Mouse (Mus musculus) megakaryocyte progenitor cell, adult 5-6 weeks (primary cell): ENCODE data around the gene Naaladl2. TPM values are rescaled to one million over a fixed set of nuclear protein-coding genes. Genes with fewer than 3 reads are reported as not detected.
"Not testable (repeated sequence)": the region's sequence is repeated elsewhere in the genome, so short reads cannot be mapped to it uniquely, and the experiment has no call there.

ENCODE experiments used
- ATAC-seq: replicated peaks from 2 replicates; pipeline ENCODE4 v1.8.0; 2016; ENCODE audit warnings: mild to moderate bottlenecking, moderate TSS enrichment, inconsistent platforms; ENCODE audit not compliant: poor library complexity
- total RNA-seq, 2 experiments: library from RNA; stranded (forward) in 1 of 2; stranded (reverse) in 1 of 2; fragments of 157-497, 149-512 nt in 1 of 2; fragments of 200-1000 nt in 1 of 2; gene quantifications; 2 replicates each; pipeline versions ENCODE4 v1.2.3 to v1.2.4; 2015 to 2017

The Naaladl2 gene
- total RNA-seq (2015) (not detected in 2 replicates), total RNA-seq (2017) (not detected in 2 replicates)

- ATAC-seq: peak; percentile 54
These were observed at the start of gene Naaladl2 for GRCm38 (mm10) chr3:25143555-25144311. Naaladl2 (minus strand) TSS chr3:25144261.

DNA sequence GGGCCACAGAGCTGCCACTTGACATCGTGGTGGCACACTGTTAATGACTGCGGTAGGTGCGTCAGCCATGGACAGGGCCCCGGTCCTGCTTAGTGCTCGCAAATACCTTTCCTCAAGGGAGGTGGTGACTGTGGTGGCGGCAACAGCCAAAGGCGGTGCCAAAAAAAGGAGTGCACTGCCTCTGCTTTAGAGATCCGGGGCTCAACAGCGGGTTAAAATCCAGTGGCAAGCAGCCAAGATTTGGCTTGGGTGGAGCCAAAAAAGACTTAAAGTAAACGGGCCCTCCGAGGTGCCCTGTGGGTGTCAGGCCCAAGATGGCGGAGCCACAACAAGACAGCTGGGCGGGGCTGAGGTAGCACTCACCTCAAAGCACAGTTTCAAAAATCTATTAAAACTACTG is 7.7 kb upstream of the Naaladl2 start:
- ATAC-seq: no peak

DNA sequence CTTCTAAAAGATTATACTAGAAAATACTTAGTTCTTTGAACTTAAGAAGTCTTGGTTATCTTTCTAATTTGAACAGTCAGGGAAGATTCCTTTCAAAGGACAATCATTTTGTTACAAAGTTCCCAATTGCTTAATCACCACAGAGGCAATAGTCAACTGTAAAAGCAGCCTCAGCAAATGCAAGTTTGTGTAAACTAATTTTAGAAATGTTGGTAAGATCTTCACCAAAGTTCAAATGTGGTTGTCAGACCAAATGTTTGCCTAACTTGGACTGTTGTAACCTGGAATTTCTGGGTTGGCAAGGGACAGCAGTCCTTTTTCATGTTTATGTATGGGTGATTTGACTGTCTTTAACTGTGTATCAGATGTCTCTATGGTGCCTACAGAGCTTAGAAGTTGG is 3.2 kb upstream of the Naaladl2 start:
- no peak for ATAC-seq

GRCm38 (mm10) chr3:25144961-25145697 is 1.1 kb upstream of the Naaladl2 start:
- no peak for ATAC-seq

GRCm38 (mm10) chr3:25143111-25143510 is 950 bp downstream of the Naaladl2 start:
- ATAC-seq: no peak

- ATAC-seq: no peak
These were observed 12.2 kb downstream of the Naaladl2 start for GRCm38 (mm10) chr3:25131848-25132247.

DNA sequence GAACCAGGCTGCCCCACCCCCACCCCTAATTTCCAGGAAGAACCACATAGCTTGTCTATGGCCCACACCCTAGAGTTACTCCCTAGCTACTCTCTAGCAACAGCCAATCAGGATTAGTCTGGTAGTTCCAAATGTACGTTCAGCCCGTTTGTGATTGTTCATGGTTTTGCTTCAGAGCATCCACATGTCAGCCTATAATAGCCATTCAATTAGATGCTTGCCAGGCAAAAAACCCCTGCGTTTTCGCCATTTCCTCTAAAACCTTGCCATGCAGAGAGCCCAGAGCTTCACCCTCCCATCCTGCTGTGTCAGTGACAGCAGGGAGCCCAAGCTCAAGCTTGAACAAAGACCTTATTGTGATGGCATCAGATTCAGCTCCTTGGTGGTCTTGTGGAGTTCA is 16.2 kb downstream of the Naaladl2 start:
- no peak for ATAC-seq

DNA sequence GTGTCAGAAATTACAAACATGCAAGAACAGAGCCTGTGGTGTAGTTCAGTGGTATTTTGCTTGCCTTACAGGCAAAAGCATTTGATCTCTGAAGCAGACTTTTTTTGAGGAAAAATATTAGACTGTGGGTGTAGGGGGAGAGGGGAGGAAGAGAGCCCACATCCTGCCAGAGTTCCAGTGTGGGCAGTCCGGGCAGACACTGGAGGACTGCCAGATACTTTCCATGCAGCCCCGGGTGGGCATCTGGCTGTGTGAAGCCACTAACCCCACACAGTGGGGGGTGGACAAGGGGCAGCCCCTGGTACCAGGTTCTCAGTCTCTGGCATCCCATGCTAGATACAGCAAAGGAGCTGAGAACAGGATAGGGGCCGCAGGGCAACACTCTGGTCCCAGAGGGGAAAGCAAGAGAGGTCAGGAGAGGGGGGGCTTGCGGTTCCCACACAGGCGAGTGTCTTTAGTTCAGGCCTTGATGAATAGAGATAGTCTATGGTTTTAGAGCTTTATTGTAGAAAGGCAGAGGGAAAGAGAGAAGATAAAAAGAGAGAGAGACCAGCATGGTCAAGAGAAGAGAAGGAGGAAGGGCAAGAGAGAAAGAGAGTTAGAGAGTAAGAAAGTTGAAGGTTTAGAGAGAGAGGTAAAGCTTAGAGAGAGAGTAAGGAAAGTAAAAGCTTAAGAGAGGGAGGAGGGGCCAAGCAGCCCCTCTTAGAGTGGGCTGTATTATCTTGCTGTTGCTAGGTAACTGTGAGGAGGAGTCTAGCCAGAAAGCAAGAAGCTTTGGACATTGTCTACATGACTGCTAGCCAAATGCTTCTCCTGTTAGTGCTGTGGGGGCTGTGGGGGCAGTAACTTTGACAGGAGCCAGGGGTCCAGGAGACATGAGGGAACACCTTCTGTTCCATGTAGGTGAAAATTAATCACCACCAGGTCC is 18.9 kb downstream of the Naaladl2 start:
- ATAC-seq: no peak

DNA sequence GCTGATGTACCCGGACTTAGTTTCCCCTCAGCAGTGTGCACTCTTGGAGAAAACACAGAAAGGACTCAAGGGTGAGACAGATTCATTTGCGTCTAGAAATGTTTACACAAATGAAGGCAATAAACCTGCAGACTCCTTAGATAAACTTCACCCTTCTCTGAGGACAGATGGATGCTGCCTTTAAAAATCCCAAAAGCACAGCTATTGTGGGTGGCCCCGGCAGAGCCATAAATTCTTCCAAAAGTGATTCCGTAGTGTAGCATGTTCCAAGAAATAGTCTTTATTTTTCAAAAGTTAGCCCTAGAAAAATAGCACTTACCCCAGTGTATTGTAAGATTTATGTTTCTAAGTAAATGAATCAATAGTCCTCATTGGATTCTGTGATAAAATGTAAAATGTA is 31.0 kb downstream of the Naaladl2 start:
- no peak for ATAC-seq

DNA sequence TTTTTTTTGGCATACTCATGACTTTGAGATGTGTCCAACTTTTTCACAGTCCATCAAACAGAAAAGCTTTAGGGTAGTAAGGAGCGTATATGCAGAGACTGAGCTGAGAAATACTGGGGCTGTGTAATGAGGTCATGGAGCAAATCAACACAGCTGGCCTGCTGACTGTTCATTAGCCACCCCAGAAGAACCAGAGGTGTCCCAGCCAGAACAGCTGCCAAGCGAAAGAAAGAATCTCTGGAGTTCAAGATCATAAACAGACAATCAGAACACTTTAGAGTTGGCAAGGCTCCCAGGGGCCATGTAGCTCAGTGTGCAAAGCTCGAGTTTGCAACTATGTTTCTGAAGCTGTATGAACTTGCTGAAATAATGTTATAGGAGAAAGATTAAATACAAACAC is 35.1 kb downstream of the Naaladl2 start:
- no peak for ATAC-seq

DNA sequence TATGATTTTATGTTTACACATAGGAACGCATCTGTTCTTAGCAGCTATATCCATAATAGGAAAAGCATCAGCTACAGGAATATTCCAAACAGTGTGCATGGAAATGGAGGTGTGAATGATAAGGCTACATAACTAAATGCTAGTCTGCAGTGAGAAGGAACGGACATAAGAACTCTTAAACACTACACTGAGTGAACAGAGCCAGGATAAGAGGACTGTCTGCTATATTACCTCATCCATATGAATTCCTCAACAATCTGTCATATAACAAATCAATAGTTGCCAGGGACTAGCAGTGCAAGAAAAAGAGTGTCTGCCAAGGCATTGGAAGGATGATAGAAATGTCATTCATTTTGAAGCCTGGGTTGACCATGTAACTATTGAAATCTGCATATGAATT is 51.1 kb downstream of the Naaladl2 start:
- no peak for ATAC-seq

GRCm38 (mm10) chr3:25075785-25076184 is 68.3 kb downstream of the Naaladl2 start:
- ATAC-seq: no peak

DNA sequence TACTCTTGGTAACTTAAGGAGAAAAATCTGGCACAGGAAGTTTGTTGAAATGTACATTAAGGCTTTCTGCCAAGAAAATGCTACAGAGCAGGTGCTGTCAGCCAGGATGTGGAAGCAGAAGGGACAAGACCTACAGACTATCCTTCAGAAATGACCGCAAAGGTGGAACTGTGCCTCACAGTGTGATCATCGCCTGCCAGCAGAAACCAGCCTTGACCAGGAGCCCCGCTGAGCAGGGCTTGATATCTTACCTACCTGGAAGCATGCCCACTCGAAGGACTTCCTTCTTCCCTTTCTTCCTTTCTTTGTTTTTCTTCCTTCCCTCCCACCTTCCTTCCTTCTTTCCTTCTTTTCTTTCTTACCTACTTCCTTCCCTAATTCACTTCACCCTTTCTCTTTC is 69.8 kb downstream of the Naaladl2 start:
- no peak for ATAC-seq

GRCm38 (mm10) chr3:25073821-25074220 is 70.2 kb downstream of the Naaladl2 start:
- no peak for ATAC-seq

DNA sequence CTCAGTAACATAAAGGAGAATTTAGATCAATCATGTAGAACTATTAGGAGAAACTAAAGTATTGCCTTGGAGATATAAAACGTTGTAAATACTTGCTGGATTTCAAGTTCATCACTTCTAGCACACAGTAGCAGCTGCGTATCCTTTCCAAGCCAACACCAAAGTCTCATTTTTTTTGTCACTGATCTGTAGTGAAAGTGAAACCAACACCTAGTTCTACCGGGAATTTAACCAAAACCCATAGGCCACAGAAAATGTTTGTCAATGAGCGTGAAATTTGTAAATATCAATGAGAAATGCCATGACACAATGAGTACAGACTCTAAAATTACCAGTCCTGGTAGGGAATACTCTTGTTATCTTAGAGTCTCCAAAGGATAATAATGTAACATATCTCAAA is 80.8 kb downstream of the Naaladl2 start:
- no peak for ATAC-seq

DNA sequence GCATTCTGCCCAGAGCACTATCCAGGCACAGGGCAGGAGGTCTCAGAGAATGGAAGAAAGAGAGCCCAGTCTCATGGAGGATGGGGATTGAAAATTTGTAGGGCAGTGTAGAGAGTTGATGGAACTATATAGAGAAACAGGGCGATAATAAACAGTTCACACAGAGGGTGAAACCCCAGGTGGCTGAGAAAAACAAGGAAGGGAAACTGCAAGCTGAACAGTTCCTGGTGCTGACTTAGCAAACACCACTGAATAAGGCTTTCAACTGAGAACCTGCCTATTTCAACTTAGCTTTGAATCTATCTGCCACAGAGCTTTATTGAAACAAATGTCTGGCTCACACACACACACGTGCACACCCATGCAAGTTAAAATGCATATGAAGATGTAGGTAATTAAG is 91.1 kb downstream of the Naaladl2 start:
- no peak for ATAC-seq

DNA sequence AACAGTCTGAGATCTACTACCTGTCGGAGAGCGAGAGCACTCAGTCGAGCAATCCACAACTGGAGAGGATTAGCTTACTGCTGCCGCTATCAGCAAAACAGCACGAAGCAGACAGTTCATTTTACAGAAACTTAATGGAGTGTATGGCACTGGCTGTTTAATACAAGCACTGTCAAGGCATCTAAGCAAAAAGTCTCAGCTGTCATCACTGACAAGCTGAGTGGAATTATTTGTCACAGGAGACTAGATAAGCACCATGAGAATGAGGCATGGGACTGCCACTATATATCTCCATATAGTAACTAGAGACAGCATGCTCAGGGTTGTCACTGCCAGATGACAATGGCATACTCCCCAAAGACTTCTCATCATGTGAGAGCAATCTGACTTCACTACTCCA is 124.1 kb downstream of the Naaladl2 start:
- no peak for ATAC-seq

DNA sequence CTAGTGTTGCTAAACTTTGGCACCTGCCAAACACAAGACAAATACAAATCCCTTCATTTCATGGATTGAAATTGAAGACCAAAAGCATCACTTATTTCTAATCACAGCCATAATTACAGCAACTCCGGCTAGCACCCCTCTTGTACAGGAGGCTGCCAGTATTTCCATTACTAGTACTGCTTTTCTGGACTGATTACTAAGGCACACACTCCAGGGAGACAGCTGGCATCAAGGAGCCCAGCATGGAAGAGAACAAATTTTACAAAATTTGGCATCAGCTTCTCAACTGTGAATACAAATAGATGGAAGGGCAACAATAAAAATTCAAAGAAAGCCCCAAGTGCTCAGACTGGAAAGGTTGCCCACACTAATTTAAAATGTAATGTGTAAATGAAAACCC is 133.3 kb downstream of the Naaladl2 start:
- no peak for ATAC-seq

GRCm38 (mm10) chr3:25006802-25007201 is 137.3 kb downstream of the Naaladl2 start:
- ATAC-seq: not testable (repeated sequence)

- ATAC-seq: no peak
These were observed 151.5 kb downstream of the Naaladl2 start for GRCm38 (mm10) chr3:24992577-24992976.

GRCm38 (mm10) chr3:24992078-24992477 is 152.0 kb downstream of the Naaladl2 start:
- ATAC-seq: no peak
